Mouse (Mus musculus) c-Kit-positive CD71-positive TER-119-positive erythroid progenitor cells, embryonic 14.5 days (primary cell): ENCODE data around the gene Il1rapl2.
"Not testable (repeated sequence)": the region's sequence is repeated elsewhere in the genome, so short reads cannot be mapped to it uniquely, and the experiment has no call there.

Experiments used
- DNase-seq: peaks from one replicate; pipeline ENCODE4 v3.0.0-alpha.2; 2013; ENCODE audit warnings: low spot score

Gene Il1rapl2

DNA sequence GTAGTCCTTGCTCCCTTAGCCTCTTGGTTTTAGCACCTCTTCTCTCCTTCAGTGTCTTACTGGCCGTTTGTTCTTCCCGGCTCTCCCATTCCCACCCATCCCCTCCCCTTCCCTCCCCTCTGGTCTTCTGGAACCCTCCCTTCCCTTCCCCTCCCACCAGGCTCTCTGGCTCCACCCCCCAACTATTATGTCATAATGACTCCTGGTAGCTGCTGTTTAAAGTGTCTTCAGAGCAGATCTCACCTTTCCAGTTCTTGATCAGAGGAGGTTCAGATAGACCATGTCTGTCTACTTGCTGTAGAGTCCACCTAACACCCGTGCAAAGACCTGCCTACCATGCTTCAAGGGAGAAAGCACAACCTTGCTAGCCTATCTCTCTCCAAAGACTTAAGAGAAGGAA is 639.1 kb downstream of the Il1rapl2 start, which contains the start of gene Tex13a:
TSS of gene Tex13a (minus strand) at position 101 of the 400 bp plus-strand sequence.
- DNase-seq, result no peak

DNA sequence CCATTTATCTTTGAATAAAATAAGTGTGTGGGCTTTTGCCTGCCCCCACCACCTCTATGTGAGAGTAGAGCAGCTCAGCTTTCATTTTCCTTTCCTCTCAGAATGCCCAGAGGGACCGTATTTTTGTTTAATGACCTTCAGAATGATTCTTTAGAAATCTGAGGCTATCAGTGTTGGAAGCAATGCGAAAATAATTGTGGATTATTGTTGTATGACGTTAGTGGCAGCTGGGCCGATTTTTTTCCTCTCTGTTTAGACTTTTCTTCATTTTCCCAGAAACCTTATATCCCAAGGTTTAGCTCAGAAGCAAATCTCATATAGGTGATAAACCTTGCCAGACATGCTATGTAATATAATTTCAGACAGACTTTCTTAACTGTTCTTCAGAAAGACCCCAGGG is 664.2 kb downstream of the Il1rapl2 start:
- no peak for DNase-seq

DNA sequence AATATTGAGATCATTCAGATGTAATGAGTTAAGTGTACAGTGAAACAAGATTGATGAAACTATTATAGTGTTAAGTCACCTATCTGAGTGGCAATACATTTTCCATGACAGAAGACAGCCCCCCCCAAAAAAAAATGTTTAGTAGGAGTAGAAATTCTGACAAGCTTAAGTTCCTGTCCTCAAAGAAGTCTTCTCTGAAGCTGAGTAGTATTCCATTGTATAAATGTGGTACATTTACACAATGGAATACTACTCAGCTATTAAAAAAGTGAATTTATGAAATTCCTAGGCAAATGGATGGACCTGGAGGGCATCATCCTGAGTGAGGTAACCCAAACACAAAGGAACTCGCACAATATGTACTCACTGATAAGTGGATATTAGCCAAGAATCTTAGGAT is 778.3 kb downstream of the Il1rapl2 start:
- not testable (repeated sequence) for DNase-seq

DNA sequence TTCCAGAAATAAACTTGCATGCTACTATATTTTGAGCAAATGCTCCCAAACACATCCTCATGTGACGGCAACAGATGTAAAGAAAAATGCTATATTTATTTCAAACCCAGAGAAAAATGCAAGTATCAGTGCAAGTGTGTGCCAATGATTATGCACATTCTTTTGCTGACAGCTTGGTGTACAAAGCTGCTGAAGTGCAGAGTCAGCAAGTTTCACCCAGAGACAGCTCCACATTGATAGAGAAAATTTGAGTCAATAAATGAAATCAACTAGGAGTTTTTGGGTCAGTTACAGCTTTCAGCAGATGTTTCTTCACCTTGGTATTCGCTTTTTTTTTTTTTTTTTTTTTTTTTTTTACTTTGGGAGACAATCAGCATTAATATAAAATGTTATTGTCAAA is 863.4 kb downstream of the Il1rapl2 start:
- DNase-seq, result no peak

DNA sequence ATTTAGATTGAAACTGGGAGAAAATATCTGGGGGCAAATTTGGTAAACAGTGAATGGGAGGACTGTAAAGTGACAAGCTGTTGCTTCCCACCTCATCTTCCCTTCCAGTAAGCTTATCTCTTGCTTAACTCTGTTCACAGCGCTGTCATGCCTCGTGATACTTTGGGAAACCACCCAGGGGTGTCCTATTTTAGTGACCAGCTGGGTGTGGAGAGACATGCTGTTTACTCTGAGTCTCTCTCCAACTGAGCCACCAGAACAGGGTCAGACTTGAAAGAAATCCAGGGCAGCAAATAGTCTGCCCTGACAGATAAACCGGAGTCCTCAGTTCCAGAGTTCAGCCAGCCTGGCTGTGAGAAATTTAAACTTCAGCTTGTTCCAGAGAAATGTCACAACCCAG is 867.5 kb downstream of the Il1rapl2 start:
- DNase-seq, result no peak

DNA sequence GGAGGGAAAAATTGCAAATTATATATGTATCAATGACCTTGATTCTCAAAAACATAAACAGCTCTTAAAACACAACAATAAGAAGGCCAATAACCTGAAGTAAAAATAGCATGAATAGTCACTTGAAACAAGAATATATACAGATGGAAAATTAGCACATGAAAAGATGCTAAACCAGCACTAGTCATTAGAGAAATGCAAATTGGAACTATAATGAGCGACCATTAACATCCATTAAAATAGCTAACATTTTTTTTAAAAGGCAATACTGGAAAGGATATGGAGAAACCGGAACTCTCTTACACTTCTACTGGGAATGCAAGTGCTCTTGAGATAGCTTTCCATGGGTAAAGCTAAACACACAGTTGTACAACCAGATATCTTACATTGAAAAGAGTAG is 879.4 kb downstream of the Il1rapl2 start:
- no peak for DNase-seq

DNA sequence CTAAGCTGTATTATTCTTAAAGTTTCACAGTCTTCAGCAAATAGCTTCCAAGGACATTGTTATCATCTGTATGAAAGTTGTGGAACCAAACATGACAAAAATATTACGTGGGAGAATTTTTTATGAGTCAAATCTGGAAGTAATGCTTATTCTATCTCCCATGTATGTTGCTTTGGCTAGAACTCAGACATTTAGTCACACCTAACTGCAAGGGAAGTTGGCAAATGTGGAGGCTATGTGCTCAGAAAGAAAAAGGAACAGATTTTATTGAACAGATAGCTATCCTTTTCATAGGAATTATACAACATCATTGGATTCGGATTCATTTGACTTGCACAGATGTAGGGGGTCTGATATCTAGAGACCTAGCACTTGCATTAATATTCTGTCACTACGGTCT is 908.1 kb downstream of the Il1rapl2 start:
- DNase-seq, result no peak

DNA sequence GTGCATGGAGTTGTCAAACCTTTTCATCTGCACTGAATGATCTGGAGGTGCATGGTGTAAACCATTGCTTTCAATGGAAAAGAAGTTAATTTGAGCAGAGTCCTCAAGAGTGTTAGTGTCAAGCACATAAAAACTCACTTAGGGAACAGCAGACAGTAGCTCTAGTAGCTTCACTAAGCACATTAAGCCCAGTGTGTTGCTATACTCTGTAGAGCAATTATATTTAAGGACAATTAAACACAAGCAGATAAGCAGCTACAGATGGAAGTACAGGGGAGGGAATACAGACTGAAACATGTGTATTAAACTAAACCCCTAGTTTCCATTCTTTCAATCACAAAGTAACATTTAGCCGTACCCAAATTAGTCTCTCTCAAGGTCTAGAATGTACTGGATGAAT is 930.1 kb downstream of the Il1rapl2 start:
- DNase-seq, result no peak

DNA sequence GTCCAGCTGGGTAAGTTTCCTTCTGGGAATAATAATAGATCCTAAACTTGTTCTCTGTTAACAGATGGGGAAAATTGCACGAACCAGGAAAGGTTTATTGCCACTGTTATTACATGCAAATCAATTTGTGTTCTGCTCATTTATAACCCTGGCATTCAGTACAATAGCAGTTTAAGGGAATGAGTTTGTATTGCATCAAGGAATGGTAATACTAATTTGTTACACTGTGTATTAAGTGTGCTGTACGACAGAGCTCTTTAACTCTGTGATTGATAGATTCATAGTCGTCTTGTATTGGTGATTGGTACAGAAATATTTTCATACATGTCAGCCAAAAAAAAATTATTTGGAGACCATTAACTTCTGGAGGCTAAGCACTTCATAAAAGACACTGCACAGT is 934.6 kb downstream of the Il1rapl2 start:
- DNase-seq, result no peak

DNA sequence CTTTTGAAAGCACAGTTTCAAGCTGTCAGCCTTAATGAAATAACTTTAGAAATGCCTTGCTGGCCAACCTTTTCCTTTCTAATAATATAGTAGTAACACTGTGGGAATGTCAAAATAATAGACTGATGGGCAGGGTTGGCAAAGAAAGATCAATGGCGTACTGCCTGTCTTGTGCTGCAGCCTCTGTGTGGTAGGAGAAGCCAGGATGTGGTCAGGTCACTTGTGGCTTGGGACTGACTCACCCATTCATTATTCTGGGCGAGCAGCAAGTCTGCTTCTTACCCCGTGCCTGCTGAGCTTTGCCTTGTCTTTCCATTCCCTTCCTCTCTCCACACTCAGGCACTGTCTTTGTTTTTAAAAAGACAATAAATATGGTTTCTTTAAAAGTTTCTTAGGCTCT is 1049.7 kb downstream of the Il1rapl2 start:
- no peak for DNase-seq

DNA sequence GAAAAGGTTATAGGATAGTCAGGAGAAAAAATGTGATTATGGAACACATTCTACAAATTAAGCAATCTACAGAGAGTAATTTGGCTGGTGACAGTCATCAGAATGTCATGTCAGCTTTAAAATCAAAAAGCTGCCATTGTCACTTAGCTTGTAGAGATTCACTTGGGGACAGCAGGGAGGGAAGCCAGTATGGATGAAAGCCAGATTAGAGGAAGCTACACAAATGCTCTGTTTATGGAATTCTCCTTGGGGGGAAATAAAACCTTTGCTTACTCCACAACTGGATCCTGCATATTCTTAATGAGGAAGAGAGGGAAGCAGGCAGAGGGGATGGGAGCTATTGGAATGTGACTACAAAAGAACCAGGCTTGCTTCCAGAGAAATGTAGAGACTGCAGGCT is 1054.9 kb downstream of the Il1rapl2 start:
- DNase-seq, result no peak

DNA sequence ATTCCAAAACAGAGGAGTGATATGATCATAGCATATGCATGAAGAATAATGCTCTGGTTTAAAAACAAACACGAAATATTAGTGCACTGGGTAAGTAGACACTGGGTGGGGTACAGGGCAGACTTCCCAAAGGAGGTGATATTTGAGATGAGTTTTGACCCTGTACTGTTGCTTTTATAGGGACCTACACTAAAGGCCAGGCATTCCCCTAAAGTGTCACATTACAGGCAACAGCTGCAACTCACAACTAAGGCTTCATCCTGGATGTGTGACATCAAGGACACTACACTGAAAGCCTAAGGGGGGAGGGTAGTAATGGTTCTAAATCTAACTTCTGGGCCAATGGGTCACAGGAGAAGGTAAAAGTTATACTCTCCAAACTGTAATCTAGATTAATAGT is 1152.0 kb downstream of the Il1rapl2 start:
- DNase-seq, result no peak

DNA sequence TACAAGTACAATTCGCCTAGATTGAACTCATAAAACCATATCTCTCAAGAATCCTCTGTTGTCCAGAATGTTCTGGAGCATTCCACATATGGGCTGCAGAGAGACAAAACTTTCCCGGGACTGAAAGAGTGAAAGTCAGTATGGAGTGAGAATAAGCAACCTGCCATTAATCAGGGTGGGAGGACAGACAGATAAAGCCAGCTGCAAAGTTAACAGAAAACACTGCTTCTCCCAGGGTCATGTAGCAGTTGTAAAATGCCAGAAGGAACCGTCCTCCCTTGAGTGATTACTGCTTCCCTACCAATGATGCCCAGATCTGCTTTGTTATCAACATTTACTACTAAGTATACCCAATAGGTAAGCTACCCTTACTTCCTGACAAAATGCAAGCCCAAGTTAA is 1230.5 kb downstream of the Il1rapl2 start:
- DNase-seq, result no peak

DNA sequence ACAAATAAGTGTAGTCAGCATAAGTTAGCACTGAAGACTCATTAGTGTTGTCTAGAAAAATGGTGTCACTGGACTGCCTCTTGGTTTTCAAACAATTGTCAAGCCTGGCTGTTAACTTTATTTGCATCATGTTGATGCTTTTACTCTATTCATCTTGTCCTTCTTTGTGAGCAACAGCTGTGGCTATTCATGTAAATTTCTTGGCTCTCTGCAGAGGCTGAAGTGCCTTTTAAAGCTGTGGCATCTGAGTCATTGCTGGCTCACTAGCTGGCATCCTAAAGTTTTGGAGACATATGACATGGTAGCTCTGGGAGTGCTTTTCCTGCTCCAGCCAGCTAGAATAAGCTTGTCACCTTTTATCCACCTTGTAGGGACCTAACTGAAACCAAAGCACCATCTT is 1261.5 kb downstream of the Il1rapl2 start:
- no peak for DNase-seq

DNA sequence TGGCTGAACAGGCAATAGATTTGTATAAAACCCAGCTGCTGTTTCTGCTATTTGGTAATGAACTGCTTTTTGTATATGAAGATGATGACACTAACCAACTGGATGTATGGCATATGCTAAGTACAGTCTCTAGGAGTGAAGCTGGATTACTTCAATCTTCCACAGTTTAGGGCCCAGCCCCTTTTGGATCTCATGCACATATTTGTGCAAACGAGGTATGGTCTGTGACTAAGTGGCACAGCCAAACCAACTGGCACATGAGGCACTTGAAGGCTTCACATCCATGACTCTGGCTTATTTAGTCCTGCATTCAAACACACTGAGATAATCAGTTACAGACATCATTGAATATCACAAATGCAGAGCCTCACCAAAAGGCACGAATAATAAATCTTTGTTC is 1263.5 kb downstream of the Il1rapl2 start:
- no peak for DNase-seq

DNA sequence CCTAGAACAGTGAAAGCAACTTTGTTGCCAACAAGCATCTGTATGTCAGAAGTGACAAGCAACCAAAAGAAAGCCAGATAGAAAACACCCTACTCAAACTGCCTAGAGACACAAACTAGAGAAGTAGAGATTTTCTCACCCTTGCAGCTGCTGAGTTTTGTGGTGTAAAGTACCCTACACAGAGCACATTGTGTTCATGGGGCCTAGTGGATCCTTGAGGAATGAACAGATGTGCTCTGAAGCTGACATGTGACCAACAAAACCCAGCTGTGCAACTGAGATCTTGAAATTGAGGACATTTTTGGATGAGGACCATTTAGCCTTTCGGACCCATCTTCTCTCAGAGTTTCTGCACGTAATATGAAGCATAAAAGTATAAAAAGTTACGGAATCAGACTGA is 1268.0 kb downstream of the Il1rapl2 start:
- no peak for DNase-seq
